Comparison of ENCODE assay signal across 21 mouse cellular contexts in genomic region chr5:146900331-146900730, GRCm38 (mm10). TPM values are rescaled to one million over a fixed set of nuclear protein-coding genes. Genes with fewer than 3 reads are reported as not detected.
DNase-seq lines count a peak whose midpoint lies in the region; ATAC-seq and TF ChIP-seq lines count a peak whose summit lies in the region.
"Had no signal": no experiment of that assay in that cellular context is flagged by ENCODE, and none has a peak within 500 bp of the region (broad histone marks: within the 10 kb centered on the region; RNA-seq: fewer than 3 reads in every experiment).

No protein-coding gene starts in this region.

- no peak overlapping the region for H3K27ac ChIP-seq in embryonic facial prominence, embryonic 14.5 days (replicated peaks; ENCODE audit: low read depth, low read length)
- H3K27ac ChIP-seq in embryonic facial prominence, embryonic 10.5 days (replicated peaks), result no peak overlapping the region
- H3K27ac ChIP-seq in hindbrain, postnatal 0 days, result no peak overlapping the region
- H3K27ac ChIP-seq in hindbrain, embryonic 14.5 days, result no peak overlapping the region
- no peak overlapping the region for H3K27ac ChIP-seq in lung, embryonic 16.5 days (ENCODE audit: low read length)
- H3K27ac ChIP-seq: embryonic facial prominence, embryonic 15.5 days; forebrain, embryonic 10.5 days; kidney, postnatal 0 days; limb, embryonic 13.5 days; liver, embryonic 14.5 days; midbrain, embryonic 15.5 days had no signal

- DNase-seq in embryonic facial prominence, embryonic 14.5 days (ENCODE audit: low spot score), result peak; percentile 27
- DNase-seq in embryonic facial prominence, embryonic 10.5 days (ENCODE audit: low spot score), result no peak
- peak; percentile 25 for DNase-seq in hindbrain, postnatal 0 days (ENCODE audit: low spot score)
- no peak for DNase-seq in hindbrain, embryonic 14.5 days (ENCODE audit: low spot score)
- no peak for DNase-seq in lung, postnatal 25 days (ENCODE audit: low spot score)
- peak; percentile 70 for DNase-seq in adipocyte (ENCODE audit: low spot score)
- DNase-seq in ovary, postnatal 14 days (ENCODE audit: low spot score), result no peak
- DNase-seq: adrenal gland, postnatal 10 days; cerebellum, adult 2 months; gastrocnemius, postnatal 25 days; layer of hippocampus, adult 9-11 months; right cerebral cortex, adult 18-20 months had no signal

- H3K9ac ChIP-seq in embryonic facial prominence, embryonic 14.5 days (ENCODE audit: low read depth, low read length), result no peak overlapping the region
- H3K9ac ChIP-seq in hindbrain, postnatal 0 days (replicated peaks; ENCODE audit: low read length), result no peak overlapping the region
- H3K9ac ChIP-seq in hindbrain, embryonic 14.5 days, result no peak overlapping the region
- H3K9ac ChIP-seq in lung, embryonic 16.5 days (ENCODE audit: low read length), result no peak overlapping the region
- H3K9ac ChIP-seq: embryonic facial prominence, embryonic 15.5 days; limb, embryonic 13.5 days; liver, embryonic 14.5 days; midbrain, embryonic 15.5 days had no signal

- 41% methylated on average over 7 of the region's 7 CpGs for WGBS in embryonic facial prominence, embryonic 14.5 days
- WGBS in embryonic facial prominence, embryonic 10.5 days, result 60% methylated on average over 7 of the region's 7 CpGs
- WGBS in hindbrain, postnatal 0 days, result 25% methylated on average over 7 of the region's 7 CpGs
- 49% methylated on average over 7 of the region's 7 CpGs for WGBS in hindbrain, embryonic 14.5 days
- WGBS in lung, embryonic 16.5 days, result 38% methylated on average over 7 of the region's 7 CpGs

- ATAC-seq in embryonic facial prominence, embryonic 14.5 days (ENCODE audit: low read depth), result no peak
- ATAC-seq in hindbrain, postnatal 0 days, result no peak
- no peak for ATAC-seq in hindbrain, embryonic 14.5 days (ENCODE audit: low FRiP score)
- ATAC-seq in lung, embryonic 16.5 days (ENCODE audit: low read depth), result peak; percentile 13; the same call in 1 of the 2 replicates
- ATAC-seq: hindbrain, embryonic 16.5 days; midbrain, embryonic 15.5 days had no signal

- no peak overlapping the region for H3K4me3 ChIP-seq in embryonic facial prominence, embryonic 14.5 days (ENCODE audit: low read depth, low read length)
- H3K4me3 ChIP-seq in embryonic facial prominence, embryonic 10.5 days, result no peak overlapping the region
- no peak overlapping the region for H3K4me3 ChIP-seq in hindbrain, postnatal 0 days (ENCODE audit: low read length)
- no peak overlapping the region for H3K4me3 ChIP-seq in hindbrain, embryonic 14.5 days (replicated peaks; ENCODE audit: low read length)
- no peak overlapping the region for H3K4me3 ChIP-seq in lung, embryonic 16.5 days (ENCODE audit: low read length)
- H3K4me3 ChIP-seq: embryonic facial prominence, embryonic 15.5 days; forebrain, embryonic 10.5 days; limb, embryonic 13.5 days; midbrain, embryonic 15.5 days had no signal

- no peaks in the 10 kb centered on the region for H3K9me3 ChIP-seq in embryonic facial prominence, embryonic 14.5 days (ENCODE audit: control insufficient read depth, low read length)
- H3K9me3 ChIP-seq in embryonic facial prominence, embryonic 10.5 days, result no peaks in the 10 kb centered on the region
- no peaks in the 10 kb centered on the region for H3K9me3 ChIP-seq in hindbrain, postnatal 0 days (ENCODE audit: low read length)
- no peaks in the 10 kb centered on the region for H3K9me3 ChIP-seq in hindbrain, embryonic 14.5 days (ENCODE audit: control insufficient read depth, low read length)
- no peaks in the 10 kb centered on the region for H3K9me3 ChIP-seq in lung, embryonic 16.5 days (ENCODE audit: control insufficient read depth, low read length)
- H3K9me3 ChIP-seq: embryonic facial prominence, embryonic 15.5 days; forebrain, embryonic 10.5 days; limb, embryonic 13.5 days; midbrain, embryonic 15.5 days had no signal

- no peaks in the 10 kb centered on the region for H3K4me1 ChIP-seq in embryonic facial prominence, embryonic 14.5 days (ENCODE audit: control insufficient read depth, insufficient read depth, low read length)
- H3K4me1 ChIP-seq in embryonic facial prominence, embryonic 10.5 days, result 0 out of 2 replicates have a peak, but pooled peaks cover 4% of the 10 kb centered on the region
- no peaks in the 10 kb centered on the region for H3K4me1 ChIP-seq in hindbrain, postnatal 0 days (ENCODE audit: insufficient read depth, low read length)
- H3K4me1 ChIP-seq in hindbrain, embryonic 14.5 days (replicated peaks; ENCODE audit: control insufficient read depth, insufficient read depth, low read length), result no peaks in the 10 kb centered on the region
- H3K4me1 ChIP-seq in lung, embryonic 16.5 days (replicated peaks; ENCODE audit: control insufficient read depth, insufficient read depth, low read length), result no peaks in the 10 kb centered on the region
- H3K4me1 ChIP-seq: embryonic facial prominence, embryonic 15.5 days; forebrain, embryonic 10.5 days; limb, embryonic 13.5 days; midbrain, embryonic 15.5 days had no signal

- H3K27me3 ChIP-seq in embryonic facial prominence, embryonic 14.5 days (replicated peaks; ENCODE audit: control insufficient read depth, insufficient read depth, low read length), result no peaks in the 10 kb centered on the region
- no peaks in the 10 kb centered on the region for H3K27me3 ChIP-seq in embryonic facial prominence, embryonic 10.5 days (replicated peaks; ENCODE audit: low read depth, poor library complexity, severe bottlenecking)
- H3K27me3 ChIP-seq in hindbrain, postnatal 0 days (ENCODE audit: insufficient read depth, low read length), result no peaks in the 10 kb centered on the region
- H3K27me3 ChIP-seq in hindbrain, embryonic 14.5 days (ENCODE audit: control insufficient read depth, insufficient read depth, low read length), result no peaks in the 10 kb centered on the region
- H3K27me3 ChIP-seq in lung, embryonic 16.5 days (ENCODE audit: control insufficient read depth, insufficient read depth, low read depth, low read length), result no peaks in the 10 kb centered on the region
- H3K27me3 ChIP-seq: CH12.LX; embryonic facial prominence, embryonic 15.5 days; limb, embryonic 13.5 days; midbrain, embryonic 15.5 days had no signal

- H3K4me2 ChIP-seq in embryonic facial prominence, embryonic 14.5 days (ENCODE audit: low read depth, low read length), result no peak overlapping the region
- H3K4me2 ChIP-seq in hindbrain, postnatal 0 days (ENCODE audit: low read depth, low read length), result no peak overlapping the region
- no peak overlapping the region for H3K4me2 ChIP-seq in hindbrain, embryonic 14.5 days (replicated peaks)
- no peak overlapping the region for H3K4me2 ChIP-seq in lung, embryonic 16.5 days (ENCODE audit: low read depth, low read length)
- H3K4me2 ChIP-seq: embryonic facial prominence, embryonic 15.5 days; limb, embryonic 13.5 days; midbrain, embryonic 15.5 days had no signal

- no peaks in the 10 kb centered on the region for H3K36me3 ChIP-seq in embryonic facial prominence, embryonic 14.5 days (ENCODE audit: control insufficient read depth, insufficient read depth, low read length)
- no peaks in the 10 kb centered on the region for H3K36me3 ChIP-seq in embryonic facial prominence, embryonic 10.5 days (replicated peaks)
- H3K36me3 ChIP-seq in hindbrain, postnatal 0 days (ENCODE audit: insufficient read depth, low read length), result no peaks in the 10 kb centered on the region
- no peaks in the 10 kb centered on the region for H3K36me3 ChIP-seq in hindbrain, embryonic 14.5 days (replicated peaks; ENCODE audit: control insufficient read depth, insufficient read depth)
- H3K36me3 ChIP-seq in lung, embryonic 16.5 days (ENCODE audit: control insufficient read depth, insufficient read depth, low read length), result no peaks in the 10 kb centered on the region
- H3K36me3 ChIP-seq: embryonic facial prominence, embryonic 15.5 days; forebrain, embryonic 10.5 days; limb, embryonic 13.5 days; midbrain, embryonic 15.5 days had no signal

- no peak for TF ChIP-seq CTCF in hindbrain, postnatal 0 days (IDR thresholded peaks at IDR 0.05; ENCODE audit: low read depth)

RNA-seq across cellular contexts. Expression of gene Gtf3a, which starts 48.1 kb away (rescaled TPM):
- 86.0 and 95.2 TPM in 2 replicates for polyA plus RNA-seq in embryonic facial prominence, embryonic 14.5 days (2014; fragmentation: Nextera tagmentation; extraction: Ambion mirVana)
- 138 and 145 TPM in 2 replicates for polyA plus RNA-seq in embryonic facial prominence, embryonic 10.5 days (2016; fragmentation: Nextera tagmentation; extraction: Ambion mirVana)
- total RNA-seq in hindbrain, postnatal 0 days (2014; rRNA removed), result 53.3 and 71.5 TPM in 2 replicates
- 94.0 and 96.6 TPM in 2 replicates for polyA plus RNA-seq in hindbrain, postnatal 0 days (2015; fragmentation: Nextera tagmentation; extraction: Ambion mirVana)
- 99.5 and 103 TPM in 2 replicates for polyA plus RNA-seq in hindbrain, embryonic 14.5 days (2014; fragmentation: Nextera tagmentation; extraction: Ambion mirVana)
- 118 and 121 TPM in 2 replicates for polyA plus RNA-seq in lung, embryonic 16.5 days (2015; fragmentation: Nextera tagmentation; extraction: Ambion mirVana)

RNA-seq across cellular contexts. Expression of gene Rasl11a, which starts 55.5 kb away (rescaled TPM):
- polyA plus RNA-seq in embryonic facial prominence, embryonic 14.5 days (2014; fragmentation: Nextera tagmentation; extraction: Ambion mirVana), result 8.5 and 9.5 TPM in 2 replicates
- 33.3 and 34.6 TPM in 2 replicates for polyA plus RNA-seq in embryonic facial prominence, embryonic 10.5 days (2016; fragmentation: Nextera tagmentation; extraction: Ambion mirVana)
- 13.3 and 15.4 TPM in 2 replicates for total RNA-seq in hindbrain, postnatal 0 days (2014; rRNA removed)
- polyA plus RNA-seq in hindbrain, postnatal 0 days (2015; fragmentation: Nextera tagmentation; extraction: Ambion mirVana), result 13.2 and 13.9 TPM in 2 replicates
- 7.6 and 8.0 TPM in 2 replicates for polyA plus RNA-seq in hindbrain, embryonic 14.5 days (2014; fragmentation: Nextera tagmentation; extraction: Ambion mirVana)
- 30.0 and 33.9 TPM in 2 replicates for polyA plus RNA-seq in lung, embryonic 16.5 days (2015; fragmentation: Nextera tagmentation; extraction: Ambion mirVana)

Comparison
In these comparisons a context has a peak if more than half of its experiments do, and no peak if none do; other contexts are left out.
1. DNase-seq: peak in embryonic facial prominence, embryonic 14.5 days (single experiment), hindbrain, postnatal 0 days (single experiment) and adipocyte (single experiment); none in embryonic facial prominence, embryonic 10.5 days (single experiment), hindbrain, embryonic 14.5 days (single experiment), lung, postnatal 25 days (single experiment) and ovary, postnatal 14 days (single experiment).